Mouse (Mus musculus) heart, embryonic 14.5 days (tissue): ENCODE measurements around the gene Lrch3. TPM values are rescaled to one million over a fixed set of nuclear protein-coding genes. Genes with fewer than 3 reads are reported as not detected.

Experiments
- ATAC-seq: fragments of 200-750 bp; cut with Nextera tagmentation; 2 replicates; pipeline ENCODE4 v1.8.0; 2017; ENCODE audit warnings: low read depth, moderate TSS enrichment; ENCODE audit not compliant: insufficient number of reproducible peaks, insufficient read depth, low FRiP score
- H3K27ac ChIP-seq, 2 experiments: fragments of 200-500 bp in 1 of 2; fragments of 300-500 bp in 1 of 2; sonication (generic) in 1 of 2; replicated peaks in 1 of 2; 2 replicates each; pipeline ENCODE4 v1.5.1; 2012 to 2014; ENCODE audit warnings: low read depth in 2 of 2, low read length in 2 of 2, control low read depth in 1 of 2, mild to moderate bottlenecking in 1 of 2, mixed read lengths in 1 of 2; ENCODE audit not compliant: control insufficient read depth in 1 of 2, insufficient read depth in 1 of 2
- H3K27me3 ChIP-seq: fragments of 300-500 bp; sonication (generic); 2 replicates; pipeline ENCODE4 v1.6.1; 2014; ENCODE audit warnings: mild to moderate bottlenecking, low read length, control low read depth; ENCODE audit not compliant: control insufficient read depth, insufficient read depth
- H3K36me3 ChIP-seq: fragments of 300-500 bp; sonication (generic); 2 replicates; pipeline ENCODE4 v1.6.1; 2014; ENCODE audit warnings: mild to moderate bottlenecking, control low read depth, low read length, mixed read lengths; ENCODE audit not compliant: control insufficient read depth, insufficient read depth
- H3K4me1 ChIP-seq, 2 experiments: fragments of 200-500 bp in 1 of 2; fragments of 300-500 bp in 1 of 2; sonication (generic) in 1 of 2; 2 replicates each; pipeline ENCODE4 v1.6.1; 2012 to 2014; ENCODE audit warnings: low read length in 2 of 2, control low read depth in 1 of 2, mixed read lengths in 1 of 2; ENCODE audit not compliant: control insufficient read depth in 2 of 2, insufficient read depth in 2 of 2
- H3K4me2 ChIP-seq: fragments of 300-500 bp; sonication (generic); 2 replicates; pipeline ENCODE4 v1.6.1; 2014; ENCODE audit warnings: mild to moderate bottlenecking, low read length
- H3K4me3 ChIP-seq, 2 experiments: fragments of 200-500 bp in 1 of 2; fragments of 300-500 bp in 1 of 2; sonication (generic) in 1 of 2; 2 replicates each; pipeline ENCODE4 v1.5.1; 2012 to 2014; ENCODE audit warnings: low read length in 2 of 2, mild to moderate bottlenecking in 2 of 2, control low read depth in 1 of 2, low read depth in 1 of 2, moderate library complexity in 1 of 2; ENCODE audit not compliant: control insufficient read depth in 1 of 2, insufficient read depth in 1 of 2
- H3K9ac ChIP-seq: fragments of 300-500 bp; sonication (generic); 2 replicates; pipeline ENCODE4 v1.6.1; 2014; ENCODE audit warnings: mild to moderate bottlenecking, low read length
- H3K9me3 ChIP-seq: fragments of 300-500 bp; sonication (generic); 2 replicates; pipeline ENCODE4 v1.6.1; 2016; ENCODE audit warnings: low read length, control low read depth; ENCODE audit not compliant: control insufficient read depth
- WGBS: fragments of 180-500 bp; shearing (Covaris S2); extraction: QIAGEN DNeasy Blood & Tissue Kit; methylation state at CpG from one replicate; pipeline ENCODE4 v1.1.7; 2014; 5-methylcytosine and 5-hydroxymethylcytosine counted together
- polyA plus RNA-seq: library from polyadenylated mRNA; unstranded; fragments of >200 nt; fragmentation: Nextera tagmentation; extraction: Ambion mirVana; gene quantifications from 2 replicates; pipeline ENCODE4 v1.2.1, GENCODE M21; 2014

Lrch3 gene
- polyA plus RNA-seq, 1 experiment from 2014 or later, result 25.4 TPM

GRCm38 (mm10) chr16:32889881-32890280, 24.0 kb upstream of the Lrch3 start:
- H3K9me3 ChIP-seq, result no peaks in the 10 kb centered on the region
- peaks cover 79% of the 10 kb centered on the region for H3K36me3 ChIP-seq
- no peaks in the 10 kb centered on the region for H3K27me3 ChIP-seq
- no peaks in the 10 kb centered on the region for H3K4me1 ChIP-seq
- no peak overlapping the region for H3K4me3 ChIP-seq
- H3K9ac ChIP-seq, result no peak overlapping the region
- H3K4me2 ChIP-seq, result no peak overlapping the region
- 46% methylated on average over 2 of the region's 2 CpGs for WGBS
- no peak overlapping the region for H3K27ac ChIP-seq
- ATAC-seq, result no peak

DNA sequence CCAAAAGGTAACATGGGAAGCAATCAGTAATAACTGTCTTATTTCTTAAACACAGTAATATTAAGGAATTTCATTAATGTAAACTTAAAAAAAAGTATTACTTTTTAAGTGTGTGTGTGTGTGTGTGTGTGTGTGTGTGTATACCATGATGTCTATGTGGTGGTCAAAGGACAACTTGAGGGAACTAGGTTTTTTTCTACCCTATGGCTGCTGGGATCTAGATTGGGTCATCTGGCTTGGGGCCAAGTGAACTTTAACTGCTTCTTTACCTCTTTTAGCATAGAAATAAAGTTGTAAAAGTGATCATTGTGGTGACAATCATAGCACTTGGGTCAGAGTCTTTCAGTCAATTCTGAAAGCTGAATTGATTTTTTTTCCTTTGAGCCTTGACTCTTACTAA, 17.8 kb upstream of the Lrch3 start:
- Histone ChIP-seq H3K36me3 (peaks cover 89% of the 10 kb centered on the region), H3K9me3 (no peaks in the 10 kb centered on the region), H3K27me3 (no peaks in the 10 kb centered on the region), H3K4me2 (no peak overlapping the region), H3K9ac (no peak overlapping the region), H3K4me1 (no peaks in the 10 kb centered on the region), H3K4me3 (no peak overlapping the region), H3K27ac (no peak overlapping the region)
- ATAC-seq, result no peak

DNA sequence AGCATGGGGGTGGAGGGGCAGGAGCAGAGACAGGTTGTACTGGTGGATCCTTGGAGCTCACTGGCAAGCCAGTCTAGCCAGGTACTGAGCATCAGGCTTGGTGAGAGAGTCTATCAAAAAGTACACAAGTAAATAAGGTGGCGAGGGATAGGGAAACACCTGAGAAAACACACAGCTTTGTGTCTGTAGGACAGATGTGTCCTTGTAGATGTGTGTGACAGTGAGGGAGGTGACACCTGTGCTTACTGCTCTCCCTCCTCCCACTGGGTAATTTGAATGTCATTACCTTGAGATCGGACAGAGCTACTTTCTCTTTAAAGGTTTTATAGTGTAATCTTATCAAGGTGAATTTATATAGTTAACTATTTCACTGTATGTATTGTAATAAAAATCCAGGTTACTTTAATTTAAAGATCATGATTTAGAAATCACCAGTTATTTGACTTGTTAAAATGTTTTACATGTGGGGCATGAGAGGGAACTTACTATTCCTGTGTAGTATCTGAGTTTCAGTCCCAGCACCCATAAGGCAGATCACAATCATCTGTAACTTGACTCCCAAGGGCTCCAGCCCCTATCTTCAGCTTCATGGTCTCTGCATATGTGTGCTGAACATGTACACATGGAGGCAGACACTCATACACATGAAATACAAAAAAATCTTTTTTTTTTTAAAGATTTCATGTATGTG, 12.4 kb upstream of the Lrch3 start:
- H3K27me3 ChIP-seq, result no peaks in the 10 kb centered on the region
- H3K36me3 ChIP-seq, result peaks cover 78% of the 10 kb centered on the region

GRCm38 (mm10) chr16:32902051-32902428, 11.9 kb upstream of the Lrch3 start:
- Histone ChIP-seq H3K27me3 (no peaks in the 10 kb centered on the region), H3K4me1 (no peaks in the 10 kb centered on the region), H3K4me3 (no peak overlapping the region), H3K9me3 (no peaks in the 10 kb centered on the region), H3K27ac (no peak overlapping the region), H3K9ac (no peak overlapping the region), H3K36me3 (peaks cover 80% of the 10 kb centered on the region), H3K4me2 (no peak overlapping the region)
- no peak for ATAC-seq
- WGBS, result 61% methylated on average over 3 of the region's 3 CpGs

More for the DNA sequence above, 12.4 kb upstream of the Lrch3 start:
- no peak overlapping the region for H3K4me2 ChIP-seq
- no peak overlapping the region for H3K4me3 ChIP-seq
- WGBS, result 86% methylated on average over 2 of the region's 2 CpGs
- H3K27ac ChIP-seq, result no peak overlapping the region
- H3K4me1 ChIP-seq, result no peaks in the 10 kb centered on the region
- H3K9me3 ChIP-seq, result no peaks in the 10 kb centered on the region
- no peak for ATAC-seq
- no peak overlapping the region for H3K9ac ChIP-seq

DNA sequence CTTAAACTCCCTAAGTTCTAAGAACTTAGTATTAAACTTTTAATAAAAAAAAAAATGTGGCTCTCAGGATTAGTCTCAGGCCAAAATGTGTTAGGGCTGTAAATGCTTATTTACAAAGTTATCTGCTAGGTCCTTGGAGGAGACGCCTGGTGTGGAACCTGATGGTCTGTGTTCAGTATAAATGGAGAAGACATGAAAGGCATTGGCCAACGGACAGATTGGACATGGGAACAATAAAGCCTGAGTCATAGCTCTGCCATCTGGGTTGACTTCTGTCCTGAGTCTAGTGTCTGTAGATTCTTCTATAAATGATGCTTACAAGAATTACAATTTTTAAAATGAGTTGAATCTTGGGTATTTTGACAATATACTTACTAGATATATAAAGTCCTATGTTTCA, 7.7 kb upstream of the Lrch3 start:
- ATAC-seq, result no peak

GRCm38 (mm10) chr16:32906727-32907126, 7.2 kb upstream of the Lrch3 start:
- Histone ChIP-seq H3K27me3 (no peaks in the 10 kb centered on the region), H3K27ac (no peak overlapping the region), H3K4me1 (no peaks in the 10 kb centered on the region), H3K9me3 (no peaks in the 10 kb centered on the region), H3K4me3 (no peak overlapping the region), H3K9ac (no peak overlapping the region), H3K4me2 (no peak overlapping the region), H3K36me3 (peaks cover 45% of the 10 kb centered on the region)
- ATAC-seq, result no peak
- 84% methylated on average over 8 of the region's 8 CpGs for WGBS

More for the DNA sequence above, 7.7 kb upstream of the Lrch3 start:
- Histone ChIP-seq H3K27me3 (no peaks in the 10 kb centered on the region), H3K4me1 (no peaks in the 10 kb centered on the region), H3K27ac (no peak overlapping the region), H3K4me3 (no peak overlapping the region), H3K9ac (no peak overlapping the region), H3K4me2 (no peak overlapping the region), H3K36me3 (peaks cover 51% of the 10 kb centered on the region), H3K9me3 (no peaks in the 10 kb centered on the region)
- WGBS, result 77% methylated on average over 2 of the region's 2 CpGs

DNA sequence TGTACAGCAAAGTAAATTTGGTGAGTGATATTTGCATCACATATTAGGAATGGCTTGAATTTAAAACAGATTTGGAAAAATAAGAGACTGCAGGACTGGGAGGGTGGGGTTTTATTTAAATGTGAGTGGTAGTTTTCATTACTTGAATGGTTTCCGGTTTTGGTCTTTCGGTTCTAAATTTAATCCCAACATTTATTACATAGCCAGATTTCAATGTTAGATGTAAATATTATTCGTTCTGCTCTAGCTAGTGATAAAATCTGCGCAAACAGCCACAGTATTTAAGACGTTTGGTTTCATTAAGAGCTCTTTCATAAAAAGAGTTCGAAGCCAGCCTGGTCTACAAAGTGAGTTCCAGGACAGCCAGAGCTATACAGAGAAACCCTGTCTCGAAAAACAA, 688 bp upstream of the Lrch3 start:
- Histone ChIP-seq H3K4me2 (peak overlapping the region; percentile 76), H3K9ac (no peak overlapping the region), H3K9me3 (no peaks in the 10 kb centered on the region), H3K27ac (no peak overlapping the region), H3K4me3 (peak overlapping the region in 1 of 2 experiments; percentile 99; a peak in 1 of 4 replicates), H3K27me3 (no peaks in the 10 kb centered on the region), H3K4me1 (peaks cover 2 to 6% of the 10 kb centered on the region in 2 experiments; a peak in 2 of 4 replicates), H3K36me3 (no peaks in the 10 kb centered on the region)
- ATAC-seq, result no peak
- 59% methylated on average over 7 of the region's 7 CpGs for WGBS
